Mouse (Mus musculus): ENCODE data around the gene Lman2. TPM values are rescaled to one million over a fixed set of nuclear protein-coding genes. Genes with fewer than 3 reads are reported as not detected.
A peak's percentile ranks its signal among the peaks of the same experiment; 100 is the strongest.

The Lman2 gene
- total and polyA plus RNA-seq, 2 experiments from 2014 or later: 41.3 to 100 TPM

GRCm38 (mm10) chr13:55332331-55332730 lies 30.3 kb downstream of the Lman2 start:
- Histone ChIP-seq H3K4me3 (ENCODE audit: low read depth, low read length) (no peak overlapping the region), H3K4me2 (ENCODE audit: low read depth, low read length) (no peak overlapping the region), H3K9me3 (replicated peaks; ENCODE audit: control insufficient read depth, low read length) (no peaks in the 10 kb centered on the region), H3K27ac (ENCODE audit: low read depth) (no peak overlapping the region), H3K36me3 (replicated peaks; ENCODE audit: control insufficient read depth, insufficient read depth, low read length) (no peaks in the 10 kb centered on the region), H3K9ac (replicated peaks; ENCODE audit: low read depth, low read length) (no peak overlapping the region), H3K27me3 (ENCODE audit: control insufficient read depth, insufficient read depth, low read length) (no peaks in the 10 kb centered on the region), H3K4me1 (ENCODE audit: control insufficient read depth, insufficient read depth) (peaks cover 20% of the 10 kb centered on the region)
- TF ChIP-seq EP300 (IDR thresholded peaks at IDR 0.05; ENCODE audit: low read depth) (no peak), CTCF (IDR thresholded peaks at IDR 0.05; ENCODE audit: low read depth) (no peak)
- ATAC-seq (ENCODE audit: insufficient read depth, low read depth): no peak
- 59% methylated on average over 3 of the region's 3 CpGs for WGBS
- DNase-seq (ENCODE audit: low spot score): no peak

GRCm38 (mm10) chr13:55330567-55331400 lies 31.8 kb downstream of the Lman2 start:
- 47% methylated on average over 14 of the region's 14 CpGs for WGBS
- no peaks in the 10 kb centered on the region for H3K27me3 ChIP-seq (ENCODE audit: control insufficient read depth, insufficient read depth, low read length)
- ATAC-seq (ENCODE audit: insufficient read depth, low read depth) (no peak), DNase-seq (ENCODE audit: low spot score) (no peak)
- peak overlapping the region; percentile 73 for H3K4me3 ChIP-seq (ENCODE audit: low read depth, low read length)
- TF ChIP-seq CTCF (IDR thresholded peaks at IDR 0.05; ENCODE audit: low read depth): peak; percentile 38
- TF ChIP-seq EP300 (IDR thresholded peaks at IDR 0.05; ENCODE audit: low read depth): no peak
- no peaks in the 10 kb centered on the region for H3K9me3 ChIP-seq (replicated peaks; ENCODE audit: control insufficient read depth, low read length)
- H3K4me1 ChIP-seq (ENCODE audit: control insufficient read depth, insufficient read depth): peaks cover 20% of the 10 kb centered on the region
- H3K9ac ChIP-seq (replicated peaks; ENCODE audit: low read depth, low read length): peak overlapping the region; percentile 59
- H3K36me3 ChIP-seq (replicated peaks; ENCODE audit: control insufficient read depth, insufficient read depth, low read length): peaks cover 5% of the 10 kb centered on the region
- peak overlapping the region; percentile 90 for H3K4me2 ChIP-seq (ENCODE audit: low read depth, low read length)
- H3K27ac ChIP-seq (ENCODE audit: low read depth): peak overlapping the region; percentile 85

GRCm38 (mm10) chr13:55329683-55330566 lies 32.7 kb downstream of the Lman2 start, which contains the start of gene Mxd3:
Gene Mxd3 (minus strand): TSS chr13:55329823.
- under 1% methylated on average over 81 of the region's 82 CpGs for WGBS
- Histone ChIP-seq H3K27ac (ENCODE audit: low read depth) (peak within 1 kb of the TSS; percentile 85), H3K27me3 (ENCODE audit: control insufficient read depth, insufficient read depth, low read length) (no peaks in the 10 kb centered on the region), H3K9ac (replicated peaks; ENCODE audit: low read depth, low read length) (peak within 1 kb of the TSS; percentile 59), H3K4me2 (ENCODE audit: low read depth, low read length) (peak within 1 kb of the TSS; percentile 90), H3K9me3 (replicated peaks; ENCODE audit: control insufficient read depth, low read length) (no peaks in the 10 kb centered on the region), H3K4me3 (ENCODE audit: low read depth, low read length) (peak within 1 kb of the TSS; percentile 73), H3K4me1 (ENCODE audit: control insufficient read depth, insufficient read depth) (peaks cover 20% of the 10 kb centered on the region), H3K36me3 (replicated peaks; ENCODE audit: control insufficient read depth, insufficient read depth, low read length) (peaks cover 13% of the 10 kb centered on the region)
- DNase-seq (ENCODE audit: low spot score) (peak; percentile 77), ATAC-seq (ENCODE audit: insufficient read depth, low read depth) (peak; percentile 83)
- TF ChIP-seq CTCF (IDR thresholded peaks at IDR 0.05; ENCODE audit: low read depth) (no peak), EP300 (IDR thresholded peaks at IDR 0.05; ENCODE audit: low read depth) (no peak; the same call in 1 of the 2 replicates)

GRCm38 (mm10) chr13:55329109-55329682 lies 33.4 kb downstream of the Lman2 start:
- no peak for DNase-seq (ENCODE audit: low spot score)
- WGBS: under 1% methylated on average over 29 of the region's 29 CpGs
- ATAC-seq (ENCODE audit: insufficient read depth, low read depth): peak; percentile 13; the same call in 1 of the 2 replicates
- Histone ChIP-seq H3K4me2 (ENCODE audit: low read depth, low read length) (peak overlapping the region; percentile 90), H3K9me3 (replicated peaks; ENCODE audit: control insufficient read depth, low read length) (no peaks in the 10 kb centered on the region), H3K27me3 (ENCODE audit: control insufficient read depth, insufficient read depth, low read length) (no peaks in the 10 kb centered on the region), H3K4me3 (ENCODE audit: low read depth, low read length) (peak overlapping the region; percentile 73), H3K9ac (replicated peaks; ENCODE audit: low read depth, low read length) (peak overlapping the region; percentile 59), H3K4me1 (ENCODE audit: control insufficient read depth, insufficient read depth) (peaks cover 20% of the 10 kb centered on the region), H3K36me3 (replicated peaks; ENCODE audit: control insufficient read depth, insufficient read depth, low read length) (peaks cover 19% of the 10 kb centered on the region), H3K27ac (ENCODE audit: low read depth) (peak overlapping the region; percentile 85)
- TF ChIP-seq EP300 (IDR thresholded peaks at IDR 0.05; ENCODE audit: low read depth) (no peak), CTCF (IDR thresholded peaks at IDR 0.05; ENCODE audit: low read depth) (no peak)

GRCm38 (mm10) chr13:55328641-55329040 lies 33.9 kb downstream of the Lman2 start:
- WGBS: 82% methylated on average over 4 of the region's 4 CpGs
- TF ChIP-seq CTCF (IDR thresholded peaks at IDR 0.05; ENCODE audit: low read depth): no peak
- no peak for TF ChIP-seq EP300 (IDR thresholded peaks at IDR 0.05; ENCODE audit: low read depth)
- H3K9ac ChIP-seq (replicated peaks; ENCODE audit: low read depth, low read length): peak overlapping the region; percentile 59; the same call in 1 of the 2 replicates
- no peaks in the 10 kb centered on the region for H3K27me3 ChIP-seq (ENCODE audit: control insufficient read depth, insufficient read depth, low read length)
- DNase-seq (ENCODE audit: low spot score) (no peak), ATAC-seq (ENCODE audit: insufficient read depth, low read depth) (no peak)
- H3K4me3 ChIP-seq (ENCODE audit: low read depth, low read length): peak overlapping the region; percentile 73
- no peaks in the 10 kb centered on the region for H3K9me3 ChIP-seq (replicated peaks; ENCODE audit: control insufficient read depth, low read length)
- H3K36me3 ChIP-seq (replicated peaks; ENCODE audit: control insufficient read depth, insufficient read depth, low read length): peaks cover 24% of the 10 kb centered on the region
- H3K4me1 ChIP-seq (ENCODE audit: control insufficient read depth, insufficient read depth): peaks cover 20% of the 10 kb centered on the region
- H3K4me2 ChIP-seq (ENCODE audit: low read depth, low read length): peak overlapping the region; percentile 90
- no peak overlapping the region for H3K27ac ChIP-seq (ENCODE audit: low read depth)

Measured in heart, postnatal 0 days (tissue).